Mouse (Mus musculus) Patski (cell line): ENCODE measurements around the gene Alkbh3. TPM values are rescaled to one million over a fixed set of nuclear protein-coding genes. Genes with fewer than 3 reads are reported as not detected.

Experiments used
- ATAC-seq: fragments of 100-300 bp; one replicate; pipeline ENCODE4 v1.8.0; 2021
- CTCF ChIA-PET: fragments of 350-600 bp; sonication (Branson Sonifier 250); formaldehyde crosslinking; loops from one replicate; lab custom pipeline; 2022; ENCODE audit warnings: inconsistent platforms; lab: Charles Lee
- POLR2A ChIA-PET: fragments of 350-600 bp; sonication (Branson Sonifier 250); formaldehyde crosslinking; loops from one replicate; lab custom pipeline; 2022; ENCODE audit warnings: antibody characterized with exemption, inconsistent platforms; lab: Charles Lee
- DNase-seq: peaks from one replicate; pipeline ENCODE4 v3.0.0-alpha.2; 2011; ENCODE audit warnings: low read depth, low spot score
- H3K27me3 ChIP-seq: fragments of 371-371 bp; one replicate; pipeline ENCODE4 v1.5.1; 2021
- CTCF ChIP-seq: fragments of 100-300 bp; IDR thresholded peaks from one replicate; pipeline ENCODE4 v1.5.1; 2021
- in situ Hi-C: fragments of 300-500 bp; cut with MboI; formaldehyde crosslinking; loops from 3 replicates; pipeline ENCODE4 v1.11.1; 2018; ENCODE audit warnings: low pct_unique_long_range_greater_than_20kb, mixed read lengths
- polyA plus RNA-seq: library from polyadenylated mRNA; unstranded; gene quantifications from one replicate; pipeline ENCODE4 v1.2.3, GENCODE M21; 2021

The Alkbh3 gene
- polyA plus RNA-seq, 1 experiment from 2014 or later: 35.1 TPM

DNA sequence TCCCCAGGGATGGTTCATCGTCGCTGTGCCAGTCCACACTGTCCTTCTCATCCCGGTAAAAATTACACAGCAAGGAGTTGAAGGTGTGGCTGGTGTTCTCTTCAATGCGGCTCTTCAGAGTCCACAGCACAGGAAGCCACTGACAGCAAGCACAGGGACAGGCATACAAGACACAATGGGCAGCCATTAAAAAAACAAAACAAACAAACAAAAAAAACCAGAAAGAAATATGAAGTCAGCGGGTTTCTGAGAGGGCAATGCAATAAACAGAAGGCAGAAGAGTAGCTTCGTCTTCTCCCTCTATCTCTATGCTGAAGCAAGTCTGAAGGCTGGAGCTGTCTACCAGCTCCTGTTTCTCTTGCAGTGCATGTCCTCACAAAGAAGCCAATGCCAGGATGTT is 14.4 kb downstream of the Alkbh3 start, which contains the start of gene Gm27027:
Gene Gm27027 (minus strand): TSS at position 101 of the 400 bp plus-strand sequence.
- ATAC-seq (no peak), DNase-seq (no peak)
- CTCF ChIA-PET: interaction anchor here (1.9 kb wide), 1 partner anchor 147 kb away, joined by 5 read pairs; the partner anchor contains the start of gene Accs
- POLR2A ChIA-PET: no interaction called here
- in situ Hi-C loops: no loop called here
- TF ChIP-seq CTCF: no peak
- H3K27me3 ChIP-seq: no peaks in the 10 kb centered on the region

DNA sequence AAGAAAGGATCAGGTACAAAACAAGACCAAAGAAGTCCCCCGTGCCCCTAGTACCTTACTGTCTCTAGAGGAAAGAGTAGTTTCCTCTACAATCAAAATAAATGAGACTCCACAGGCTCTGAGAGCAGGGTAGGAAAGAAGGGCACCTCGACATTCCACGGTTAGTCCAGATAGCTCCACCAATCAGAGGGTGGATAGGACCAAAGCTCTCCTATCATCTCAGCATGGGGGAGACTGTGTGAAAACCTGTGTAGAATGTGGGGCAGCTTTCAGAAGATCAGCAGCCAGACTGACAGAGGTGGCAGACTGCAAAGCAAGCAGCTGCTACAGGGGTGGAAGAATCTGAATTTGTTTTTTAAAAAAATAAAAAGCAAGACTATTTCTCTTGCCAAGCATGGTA is 17.8 kb downstream of the Alkbh3 start:
- no peak for DNase-seq
- POLR2A ChIA-PET: interaction anchor here (0.7 kb wide), 1 partner anchor 10 kb away, joined by 3 read pairs; no protein-coding TSS in a partner anchor

GRCm38 (mm10) chr2:93992259-93992658 is 18.3 kb downstream of the Alkbh3 start:
- ChIA-PET POLR2A (interaction anchor here (0.7 kb wide), 1 partner anchor 10 kb away, joined by 3 read pairs; no protein-coding TSS in a partner anchor), CTCF (no interaction called here)
- ATAC-seq (no peak), DNase-seq (no peak)
- in situ Hi-C loops: loop anchor here (5.0 kb wide), 1 partner anchor 115 kb away; no protein-coding TSS in a partner anchor
- TF ChIP-seq CTCF: no peak
- H3K27me3 ChIP-seq: no peaks in the 10 kb centered on the region

More for the DNA sequence above, 17.8 kb downstream of the Alkbh3 start:
- CTCF ChIA-PET: no interaction called here
- TF ChIP-seq CTCF: no peak
- no peak for ATAC-seq
- in situ Hi-C loops: loop anchor here (5.0 kb wide), 1 partner anchor 116 kb away; no protein-coding TSS in a partner anchor
- no peaks in the 10 kb centered on the region for H3K27me3 ChIP-seq

GRCm38 (mm10) chr2:93991336-93991735 is 19.3 kb downstream of the Alkbh3 start:
- no peak for DNase-seq
- H3K27me3 ChIP-seq: no peaks in the 10 kb centered on the region
- no peak for ATAC-seq
- in situ Hi-C loops: loop anchor here (5.0 kb wide), 1 partner anchor 114 kb away; no protein-coding TSS in a partner anchor
- ChIA-PET POLR2A (interaction anchor here (1.0 kb wide), 1 partner anchor 10 kb away, joined by 3 read pairs; no protein-coding TSS in a partner anchor), CTCF (interaction anchor here (1.1 kb wide), 1 partner anchor 11 kb away, joined by 3 read pairs; no protein-coding TSS in a partner anchor)
- no peak for TF ChIP-seq CTCF

DNA sequence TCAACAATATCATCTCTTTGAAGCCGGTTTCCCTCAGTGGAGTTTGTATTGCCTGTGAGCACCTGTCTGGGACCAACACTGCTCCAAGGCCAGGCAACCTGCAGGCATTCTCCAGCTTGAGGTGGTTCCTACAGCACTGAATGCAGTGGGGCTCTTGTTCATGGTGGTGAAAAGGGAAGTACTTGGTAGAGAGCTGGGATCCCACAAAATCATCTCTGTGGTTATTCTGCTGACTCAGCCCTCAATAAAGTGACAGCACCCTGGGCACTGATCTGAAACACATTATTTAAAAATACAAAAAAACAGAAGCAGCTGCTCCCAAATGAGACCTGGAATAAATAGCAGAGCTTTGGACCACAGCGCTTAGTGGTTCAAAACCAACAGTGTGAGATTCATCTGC is 22.2 kb downstream of the Alkbh3 start:
- ChIA-PET POLR2A (interaction anchor here (0.6 kb wide), 1 partner anchor 28 kb away, joined by 4 read pairs; no protein-coding TSS in a partner anchor), CTCF (interaction anchor here (1.6 kb wide), 1 partner anchor 14 kb away, joined by 4 read pairs; no protein-coding TSS in a partner anchor)
- H3K27me3 ChIP-seq: no peaks in the 10 kb centered on the region
- in situ Hi-C loops: no loop called here
- ATAC-seq: no peak
- no peak for DNase-seq
- TF ChIP-seq CTCF: no peak

GRCm38 (mm10) chr2:93982457-93983235 is 28.0 kb downstream of the Alkbh3 start:
- ChIA-PET POLR2A (no interaction called here), CTCF (interaction anchor here (0.6 to 3.5 kb wide), 3 partner anchors 20 to 73 kb away, joined by 3 to 15 read pairs (median 3); no protein-coding TSS in a partner anchor)
- TF ChIP-seq CTCF: no peak
- H3K27me3 ChIP-seq: no peaks in the 10 kb centered on the region
- in situ Hi-C loops: no loop called here
- no peak for ATAC-seq
- no peak for DNase-seq

DNA sequence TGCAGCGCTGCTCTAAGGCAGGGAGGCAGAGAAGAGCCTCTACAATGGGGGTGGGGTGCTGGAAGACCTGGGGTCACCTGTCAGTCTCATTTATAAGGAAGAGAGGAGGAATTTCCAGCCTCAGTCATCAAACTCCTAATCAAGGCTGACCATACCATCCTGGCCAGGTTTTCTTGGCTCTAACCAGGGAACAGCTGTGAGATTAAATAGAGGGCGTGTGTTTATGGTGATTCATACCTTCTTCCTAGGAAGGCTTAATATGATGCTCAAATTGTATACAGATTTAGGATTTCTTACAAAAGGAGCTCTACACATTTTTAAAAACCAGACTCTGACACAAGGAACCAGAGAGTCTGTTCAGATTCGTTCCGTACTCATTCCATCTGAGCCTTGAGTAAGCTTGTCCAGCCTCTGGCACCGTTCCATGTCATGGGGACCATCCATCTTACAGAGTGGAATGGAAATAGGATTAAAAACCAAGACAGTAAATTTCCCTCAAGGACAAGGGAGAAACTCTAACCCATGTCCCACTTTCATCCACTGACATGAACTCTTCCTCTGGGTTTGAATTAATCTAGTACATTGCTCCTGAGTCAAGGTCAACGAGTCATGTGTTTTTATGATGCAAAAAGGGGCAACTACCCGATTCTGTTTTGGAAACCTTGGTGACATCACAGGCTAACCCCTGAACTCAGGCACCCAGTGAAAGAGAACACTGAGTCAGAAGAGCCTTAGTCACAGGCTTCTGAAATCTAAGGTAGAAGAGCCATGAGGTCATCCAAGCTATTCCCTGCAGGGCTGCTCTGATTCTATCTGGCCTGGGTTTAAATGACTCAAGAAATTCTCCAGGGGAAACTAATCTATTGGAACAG is 31.1 kb downstream of the Alkbh3 start:
- DNase-seq (peak; percentile 65), ATAC-seq (peak; percentile 84)
- CTCF ChIA-PET: interaction anchor here (1.7 kb wide), 1 partner anchor 23 kb away, joined by 4 read pairs; no protein-coding TSS in a partner anchor
- H3K27me3 ChIP-seq: no peaks in the 10 kb centered on the region
- no peak for TF ChIP-seq CTCF
- in situ Hi-C loops: no loop called here
- POLR2A ChIA-PET: no interaction called here

GRCm38 (mm10) chr2:93976436-93977252 is 34.0 kb downstream of the Alkbh3 start:
- H3K27me3 ChIP-seq: no peaks in the 10 kb centered on the region
- CTCF ChIA-PET: no interaction called here
- DNase-seq: no peak

More at GRCm38 (mm10) chr2:93976436-93977252, 34.0 kb downstream of the Alkbh3 start:
- POLR2A ChIA-PET: interaction anchor here (0.6 kb wide), 1 partner anchor 24 kb away, joined by 4 read pairs; no protein-coding TSS in a partner anchor
- ATAC-seq: peak; percentile 10
- in situ Hi-C loops: no loop called here
- TF ChIP-seq CTCF: no peak
